Mouse (Mus musculus): ENCODE measurements around the gene Sox5.

DNA sequence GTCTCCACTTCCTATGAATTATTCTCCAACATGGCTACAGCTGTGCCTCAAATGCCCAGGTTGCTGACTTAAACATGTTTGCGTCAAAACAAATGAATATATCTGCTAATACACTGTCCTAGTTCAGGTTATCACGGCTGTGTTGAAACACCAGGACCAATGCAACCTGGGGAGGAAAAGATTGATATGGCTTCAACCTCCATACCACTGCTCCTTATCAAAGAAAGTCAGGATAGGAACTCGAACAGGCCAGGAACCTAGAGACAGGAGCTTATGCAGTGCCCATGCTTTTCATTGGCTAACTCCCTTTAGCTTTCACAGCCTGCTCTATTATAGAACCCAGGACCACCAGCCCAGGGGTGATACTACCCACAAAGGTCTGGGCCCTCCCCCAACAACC, 606.2 kb downstream of the Sox5 start:
- TF ChIP-seq CTCF (IDR thresholded peaks at IDR 0.05; ENCODE audit: extremely low read depth, insufficient read depth, insufficient read length, insufficient replicate concordance) (no peak), POLR2A (IDR thresholded peaks at IDR 0.05; ENCODE audit: low read depth, low read length) (no peak)

Data from spleen, adult 2 months (tissue).